Mouse (Mus musculus) G1E (cell line): ENCODE results near the gene Fam71d.

Experiments
- CTCF ChIP-seq: IDR thresholded peaks from 2 replicates; pipeline ENCODE4 v1.5.1; 2012; ENCODE audit warnings: low read depth, low read length, inconsistent platforms, mixed read lengths
- GATA1 ChIP-seq: IDR thresholded peaks from 2 replicates; pipeline ENCODE4 v1.6.1; 2012; ENCODE audit warnings: borderline replicate concordance, low read length, inconsistent platforms, mixed read lengths
- POLR2AphosphoS5 ChIP-seq: IDR thresholded peaks from 2 replicates; pipeline ENCODE4 v1.6.1; 2012; ENCODE audit warnings: low read depth, low read length, inconsistent platforms; ENCODE audit not compliant: insufficient replicate concordance

DNA sequence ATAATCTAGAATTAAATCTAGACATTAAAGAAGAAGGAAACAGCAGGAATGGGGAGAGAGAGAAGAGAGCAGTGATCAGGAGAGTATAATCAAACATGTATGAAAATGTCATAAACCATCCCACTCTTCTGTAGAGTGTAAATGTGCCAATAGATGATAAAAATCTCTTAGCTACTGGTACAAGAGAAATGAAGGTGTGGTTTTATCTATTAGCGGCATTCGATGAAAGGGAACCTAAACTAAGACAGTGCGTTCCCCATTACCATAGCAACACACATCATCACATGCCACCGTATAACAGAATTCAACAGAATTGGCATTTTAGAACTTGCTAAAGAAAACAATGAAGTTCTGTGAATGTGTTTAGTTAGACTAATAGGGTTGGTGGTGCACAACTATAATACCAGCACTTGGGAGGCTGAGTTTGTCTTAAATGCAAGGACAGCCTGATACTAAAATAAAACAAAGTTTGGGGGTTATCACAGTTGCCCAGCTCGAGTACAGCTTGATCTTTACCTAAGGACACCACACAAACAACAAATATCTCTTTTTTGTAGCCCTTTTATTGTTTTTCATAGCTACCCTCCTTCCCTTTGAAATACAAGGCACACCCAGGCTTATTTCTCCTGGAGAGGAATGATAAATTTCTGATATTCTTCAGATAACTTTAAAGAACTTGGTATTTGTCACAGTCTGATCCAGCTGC is 13.1 kb upstream of the Fam71d start:
- no peak for TF ChIP-seq CTCF
- no peak for TF ChIP-seq GATA1
- TF ChIP-seq POLR2AphosphoS5 = no peak
